Mouse (Mus musculus) spleen, adult 18-20 months (tissue): ENCODE data around the gene Fam83f.

Experiments
- DNase-seq, 2 experiments: peaks; one replicate each; pipeline ENCODE4 v3.0.0; 2022; ENCODE audit warnings: mixed read lengths in 2 of 2

Fam83f gene

GRCm38 (mm10) chr15:80744667-80745422 is 73.2 kb downstream of the Fam83f start:
- DNase-seq: no peak

GRCm38 (mm10) chr15:80748979-80749378 is 77.3 kb downstream of the Fam83f start:
- DNase-seq: no peak
